Mouse (Mus musculus) cerebellum, adult 8-10 months (tissue): ENCODE measurements around the gene Sec61a1.
A peak's percentile ranks its signal among the peaks of the same experiment; 100 is the strongest.

ENCODE experiments used
- DNase-seq: peaks from one replicate; pipeline ENCODE4 v3.0.0; 2022

The Sec61a1 gene

DNA sequence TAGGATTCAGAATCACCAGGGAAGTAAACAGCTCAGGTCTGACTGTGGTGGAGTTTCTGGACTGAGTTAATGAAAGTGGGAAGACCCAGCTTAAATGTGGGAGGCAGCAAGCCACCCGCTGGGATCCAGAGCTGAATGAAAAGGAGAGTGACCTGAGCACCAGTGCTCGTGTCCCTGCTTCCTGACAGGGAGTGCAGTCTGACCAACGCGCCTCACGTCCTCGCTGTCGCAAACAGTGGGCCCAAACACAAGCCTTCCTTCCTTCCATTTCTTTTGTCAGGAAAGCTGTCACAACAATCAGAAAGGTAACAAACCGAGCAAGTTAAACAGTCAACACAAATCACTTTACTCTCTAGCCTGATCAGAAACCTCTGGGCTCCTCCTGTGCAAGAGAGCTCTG is 2.7 kb downstream of the Sec61a1 start:
- no peak for DNase-seq

DNA sequence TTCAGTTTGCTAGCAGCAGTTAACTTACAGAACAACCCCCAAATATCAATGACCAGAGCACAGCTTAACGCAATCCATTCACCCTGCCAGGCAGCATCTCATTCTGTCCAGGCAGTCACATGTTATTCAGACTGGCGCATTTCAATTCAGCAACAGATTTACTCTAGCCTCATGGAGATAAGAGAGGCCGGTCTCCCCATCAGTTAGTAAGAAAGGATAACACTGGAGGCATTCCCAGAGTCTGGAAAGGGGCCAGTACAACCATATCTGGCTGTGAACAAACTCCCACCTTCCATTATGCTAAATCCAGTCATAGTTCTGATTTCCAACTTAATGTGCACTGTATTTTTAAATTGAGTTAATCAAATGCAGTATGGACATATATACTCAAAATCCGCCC is 4.2 kb downstream of the Sec61a1 start:
- no peak for DNase-seq

DNA sequence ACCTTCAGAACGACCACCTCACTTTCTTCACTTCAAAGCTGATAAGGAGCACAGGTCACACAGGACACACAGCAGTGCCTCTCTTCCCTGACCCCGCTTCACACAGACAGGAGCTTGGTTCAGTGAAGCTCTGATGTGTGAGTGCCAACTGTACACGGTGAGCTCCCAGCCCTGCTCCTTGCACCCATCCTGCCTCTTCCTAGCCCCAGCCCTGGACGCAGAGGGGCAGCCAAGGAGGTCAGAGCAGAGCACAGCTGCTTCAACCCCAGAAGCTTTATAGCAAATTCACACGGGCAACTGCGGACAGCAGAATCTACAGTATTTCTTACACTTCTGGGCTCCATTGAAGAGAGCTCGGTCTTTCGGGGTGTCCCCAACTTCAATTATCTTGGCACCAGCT is 4.7 kb downstream of the Sec61a1 start:
- no peak for DNase-seq

DNA sequence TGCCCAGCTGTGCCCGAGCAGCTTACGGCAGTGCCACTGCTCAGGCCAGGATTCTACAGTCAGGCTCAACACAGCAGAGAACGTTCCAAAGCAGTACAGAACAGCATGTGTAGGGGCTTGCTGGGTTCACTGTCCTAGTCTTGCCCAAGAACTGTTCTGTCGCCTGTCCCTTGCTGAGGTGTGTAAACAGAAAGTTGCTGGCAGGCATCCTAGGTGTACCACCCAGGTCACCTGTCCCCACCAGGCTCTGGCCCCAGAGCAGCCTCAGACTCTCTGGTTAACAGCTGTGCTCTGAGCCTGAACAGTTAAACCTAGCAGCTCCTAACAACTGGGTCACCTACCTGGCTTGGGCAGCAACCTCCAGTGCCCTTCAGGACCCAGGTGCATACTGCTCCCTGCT is 15.7 kb downstream of the Sec61a1 start:
- no peak for DNase-seq

DNA sequence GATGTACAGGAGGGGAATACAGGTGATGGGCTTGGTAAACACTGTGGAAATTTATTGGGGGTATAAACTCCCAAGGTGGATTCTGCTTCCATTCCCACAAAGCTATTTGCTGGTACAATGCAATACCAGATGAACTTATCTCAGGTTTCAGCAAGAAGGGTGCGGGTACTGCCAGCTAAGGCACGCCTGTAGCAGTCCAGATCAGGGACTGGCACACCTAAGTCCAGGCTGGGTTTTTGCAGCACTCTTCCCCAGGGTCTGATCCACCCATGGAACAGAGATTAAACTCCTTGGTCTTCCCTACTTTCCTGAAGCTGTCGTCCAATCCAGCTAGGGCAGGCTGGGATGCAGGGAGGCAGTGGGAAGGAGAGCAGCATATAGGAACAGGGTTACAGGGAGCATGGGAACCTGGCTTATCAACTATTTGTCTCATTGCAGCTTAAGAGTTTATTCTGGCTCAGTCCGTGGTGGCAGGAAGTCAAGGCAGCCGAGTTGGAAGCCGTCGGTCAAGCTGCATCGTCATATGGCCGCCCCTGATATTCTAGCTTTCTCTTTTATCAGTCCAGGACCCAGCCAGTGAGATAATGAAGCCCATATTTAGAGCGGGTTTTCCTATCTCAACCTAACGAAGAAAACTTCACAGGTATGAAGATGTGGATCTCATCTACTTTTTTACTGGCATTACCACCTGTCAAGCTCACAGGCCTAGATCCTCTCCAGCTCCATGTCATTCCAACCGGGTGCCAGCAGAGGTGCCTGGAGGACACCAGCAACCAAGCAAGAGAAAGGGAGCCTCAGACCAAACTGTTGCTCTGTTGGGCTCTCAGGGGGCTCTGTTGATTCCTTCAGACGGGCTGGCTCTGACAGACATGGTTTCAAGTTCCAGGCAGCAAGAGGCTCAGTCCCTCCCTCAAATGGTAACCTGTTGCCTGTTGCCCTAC is 16.4 kb downstream of the Sec61a1 start:
- no peak for DNase-seq

DNA sequence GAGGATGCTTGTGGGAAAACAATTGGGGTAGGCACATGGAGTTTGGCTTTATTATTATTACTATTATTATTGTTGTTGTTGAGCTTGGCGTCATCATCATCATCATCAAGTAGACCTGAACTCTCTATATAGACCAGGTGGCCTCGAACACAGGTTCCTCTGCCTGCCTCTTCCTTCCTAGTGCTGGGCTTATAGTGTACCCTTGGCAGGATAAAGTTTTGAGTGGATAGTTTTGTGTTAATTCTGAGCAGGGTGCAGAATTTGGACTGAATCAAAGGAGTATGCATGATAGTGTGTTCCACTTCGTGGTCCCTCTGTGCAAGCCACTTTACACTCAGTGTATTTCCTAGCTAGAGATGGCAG is 18.3 kb downstream of the Sec61a1 start:
- DNase-seq: no peak

DNA sequence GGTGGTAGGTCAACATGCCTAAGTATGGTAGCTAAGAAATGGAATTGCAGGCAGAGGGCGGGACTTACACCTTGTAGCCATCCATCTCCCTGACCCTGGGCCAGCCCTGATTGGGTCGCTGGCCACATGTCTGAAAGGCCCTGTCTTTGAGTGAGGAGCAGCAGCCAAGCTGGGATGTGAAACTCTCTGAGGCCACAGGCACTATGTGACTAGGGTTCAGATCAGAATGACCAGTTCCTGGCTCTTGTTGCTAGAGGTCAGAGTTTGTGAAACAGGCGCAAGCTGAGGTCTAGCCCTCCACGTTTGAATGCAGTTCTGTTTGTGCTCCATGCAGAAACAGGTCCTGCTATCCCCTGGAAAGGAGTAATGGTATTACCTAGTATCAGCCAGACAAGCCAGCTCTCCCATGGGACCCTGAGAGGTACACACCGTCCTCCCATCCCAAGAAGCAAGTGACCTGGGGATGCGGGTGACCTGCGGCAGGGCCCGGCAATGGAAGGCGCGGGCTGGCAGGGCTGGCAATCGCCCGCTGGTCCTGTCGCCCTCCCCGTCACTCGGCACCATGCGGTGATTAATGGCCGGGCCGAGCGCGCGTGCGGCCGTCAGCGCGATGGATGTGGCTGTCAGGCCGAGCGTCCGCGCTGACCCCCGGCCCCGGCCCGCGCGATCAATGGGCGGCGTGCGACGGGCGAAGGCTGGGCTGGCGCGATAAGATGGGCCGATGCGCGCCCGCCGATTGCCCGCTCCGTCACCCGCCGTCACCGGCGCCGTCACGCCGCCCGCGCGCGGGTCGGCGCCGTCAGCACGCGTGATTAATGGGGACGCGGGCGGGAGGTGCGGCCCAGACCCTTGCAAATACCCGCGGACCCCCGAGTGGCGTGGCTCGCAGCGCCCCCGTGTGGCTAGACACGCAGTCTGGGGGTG is 19.0 kb downstream of the Sec61a1 start:
- peak; percentile 77 for DNase-seq

DNA sequence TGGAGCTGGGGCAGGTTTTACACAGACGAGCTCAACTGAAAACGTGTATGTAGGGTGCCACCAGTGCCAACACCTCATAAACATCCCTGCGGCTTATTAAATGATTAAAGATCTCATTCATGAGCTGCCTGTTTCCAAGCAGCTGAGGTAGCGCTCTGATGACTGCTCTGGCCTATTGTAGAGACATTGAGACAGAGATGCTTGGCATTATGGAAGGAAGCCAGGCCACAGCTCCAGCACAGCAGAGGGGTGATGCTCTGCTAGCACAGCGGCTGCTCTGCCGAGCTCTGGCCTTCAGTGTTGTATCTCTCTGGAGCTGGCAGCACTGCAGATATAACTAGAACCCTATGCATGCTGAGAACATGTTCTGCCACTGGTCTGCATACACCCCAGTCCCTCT is 25.0 kb downstream of the Sec61a1 start:
- DNase-seq: no peak

DNA sequence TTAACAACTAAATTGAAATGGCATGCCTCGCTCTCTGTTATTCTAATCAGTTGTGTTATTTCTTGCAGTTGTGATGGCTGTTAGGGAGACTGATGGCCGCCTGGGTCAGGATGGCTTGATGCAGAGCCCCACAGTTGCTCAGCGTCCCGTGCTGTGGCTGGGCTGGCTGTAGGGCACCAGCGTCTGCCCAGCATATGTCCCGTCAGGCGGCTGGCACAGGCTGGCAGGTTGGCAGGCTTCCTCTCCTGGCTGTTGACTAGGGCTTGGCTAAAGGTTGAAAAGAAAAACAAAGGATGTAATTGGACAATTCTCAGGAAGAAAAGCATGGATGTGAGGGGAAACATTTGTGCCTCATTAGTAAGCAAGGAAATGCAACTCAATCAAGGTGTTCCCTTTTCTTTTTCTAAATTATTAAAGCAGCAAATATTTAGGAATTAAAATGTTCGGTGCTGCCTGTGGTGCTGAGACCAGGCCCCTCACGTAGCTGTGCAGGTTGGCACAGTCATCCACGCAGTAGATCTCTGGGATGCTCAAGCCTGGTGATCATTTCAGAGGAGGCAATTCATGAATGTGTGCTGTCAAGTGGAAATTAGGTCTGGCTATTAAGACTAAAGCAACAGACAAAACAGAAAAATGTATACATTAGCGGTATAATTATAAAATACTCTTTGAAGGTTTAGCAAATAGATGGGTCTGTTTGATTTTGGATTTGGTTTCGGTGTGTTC is 27.9 kb downstream of the Sec61a1 start:
- peak; percentile 94 for DNase-seq

DNA sequence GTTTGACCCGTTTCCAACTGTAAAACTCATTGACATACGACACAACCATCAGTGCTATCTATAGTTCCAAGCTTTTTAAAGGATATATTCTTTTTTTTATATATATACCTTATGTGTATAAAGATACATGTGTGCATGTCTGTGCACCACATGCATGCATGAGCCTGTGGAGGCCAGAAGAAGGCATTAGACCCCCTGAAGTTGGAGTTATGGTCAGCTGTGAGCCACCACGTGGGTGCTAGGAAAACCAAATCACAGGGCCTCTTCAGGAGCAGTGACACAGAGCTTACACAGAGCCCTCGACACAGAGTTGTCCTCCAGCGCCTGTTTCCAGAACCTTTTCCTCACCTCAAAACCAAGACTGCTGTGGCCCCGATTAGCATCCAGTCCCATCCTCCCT is 28.9 kb downstream of the Sec61a1 start:
- DNase-seq: no peak

DNA sequence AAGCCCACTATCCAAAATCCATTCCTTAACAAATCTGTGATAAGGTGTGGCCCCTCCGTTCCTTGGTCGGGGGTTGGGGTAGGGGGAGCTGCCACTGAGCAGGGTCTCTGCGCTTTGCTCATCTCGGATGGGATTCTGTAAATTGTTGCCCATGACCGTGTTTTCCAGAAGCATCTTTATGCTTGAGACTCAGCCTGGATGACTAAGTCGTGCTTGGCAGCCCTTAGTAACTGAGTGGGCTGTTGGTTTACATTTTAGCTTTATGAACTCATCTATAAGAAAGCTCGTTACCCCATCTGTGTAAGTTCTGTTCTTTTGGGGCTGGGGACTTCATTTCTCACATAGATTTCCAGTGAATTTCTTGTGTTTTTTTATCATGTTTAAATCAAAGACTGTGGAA is 29.7 kb downstream of the Sec61a1 start:
- DNase-seq: no peak

DNA sequence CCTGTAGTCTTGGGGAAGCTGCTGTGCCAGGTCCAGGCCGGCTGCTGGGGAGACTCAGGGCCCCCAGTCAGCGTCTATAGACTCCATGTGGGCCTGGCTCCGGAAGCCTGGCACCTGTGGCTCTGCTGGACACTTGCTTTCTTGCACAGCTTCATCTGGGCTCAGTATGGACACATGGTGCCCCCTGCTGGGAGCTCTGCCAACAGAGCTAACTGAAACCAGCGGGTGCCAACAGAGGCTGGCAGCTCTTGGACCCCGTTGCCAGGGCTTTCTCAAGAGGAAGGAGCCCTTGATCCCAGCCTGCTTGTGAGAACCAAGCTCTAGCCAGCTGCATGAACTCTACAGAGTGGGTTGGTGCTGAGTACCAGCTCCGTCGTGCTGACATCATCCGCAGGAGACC is 31.8 kb downstream of the Sec61a1 start:
- DNase-seq: peak; percentile 60

DNA sequence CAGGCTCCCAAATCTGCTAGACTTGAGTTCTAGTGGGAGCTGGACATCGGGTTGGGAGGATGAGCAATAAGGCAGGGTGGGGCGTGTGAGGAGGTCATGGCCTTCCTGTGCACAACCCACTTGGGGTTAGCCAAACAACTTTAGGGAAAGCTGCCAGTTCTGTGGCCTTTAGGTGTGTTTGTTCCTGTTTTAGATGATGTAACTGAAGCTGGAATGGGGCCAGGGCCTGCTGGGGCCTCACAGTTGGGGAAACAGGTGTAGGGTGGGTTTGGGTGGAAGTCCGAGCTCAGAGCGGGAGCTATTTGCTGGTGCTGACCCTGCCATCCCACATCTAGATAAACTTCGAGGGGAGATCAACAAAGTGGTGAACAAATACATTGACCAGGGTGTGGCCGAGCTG is 33.3 kb downstream of the Sec61a1 start:
- DNase-seq: no peak

DNA sequence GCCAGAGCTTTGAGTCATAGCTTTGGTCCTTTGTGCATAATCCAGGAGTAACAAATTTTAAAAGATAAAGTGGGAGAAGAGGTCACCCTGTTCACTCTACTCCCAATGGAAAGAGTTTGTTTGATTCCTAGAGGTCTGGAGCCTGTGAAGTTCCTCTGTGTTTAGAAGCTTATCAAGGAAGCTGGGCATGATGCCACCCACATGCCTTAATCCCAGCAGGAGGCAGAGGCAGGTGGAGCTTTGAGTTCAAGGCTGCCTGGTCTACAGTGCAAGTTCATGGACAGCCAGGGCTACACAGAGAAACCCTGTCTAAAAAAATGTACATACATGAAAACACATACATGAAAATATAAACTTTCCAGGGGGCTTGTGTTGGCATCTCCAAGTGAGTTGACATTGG is 34.8 kb downstream of the Sec61a1 start:
- no peak for DNase-seq

DNA sequence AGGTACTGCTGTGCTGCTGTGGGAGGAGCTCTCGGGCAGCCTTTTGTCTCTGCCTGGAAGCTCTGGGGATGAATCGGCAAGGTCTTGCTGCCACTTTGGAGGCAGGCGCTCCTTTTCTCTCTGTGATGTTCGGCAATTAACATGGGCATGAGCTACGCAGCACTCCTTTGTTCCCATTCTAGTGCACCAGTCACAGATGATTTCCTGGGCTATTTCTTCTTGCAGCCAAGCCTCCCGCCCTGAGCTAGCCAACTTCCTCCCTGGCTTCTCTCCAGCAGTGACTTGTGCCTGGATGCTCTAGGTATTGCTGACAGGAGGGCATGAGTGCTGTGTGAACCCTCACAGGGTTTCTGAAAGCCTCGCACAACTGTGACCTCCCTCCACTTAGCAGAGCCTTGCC is 35.6 kb downstream of the Sec61a1 start:
- DNase-seq: peak; percentile 77

DNA sequence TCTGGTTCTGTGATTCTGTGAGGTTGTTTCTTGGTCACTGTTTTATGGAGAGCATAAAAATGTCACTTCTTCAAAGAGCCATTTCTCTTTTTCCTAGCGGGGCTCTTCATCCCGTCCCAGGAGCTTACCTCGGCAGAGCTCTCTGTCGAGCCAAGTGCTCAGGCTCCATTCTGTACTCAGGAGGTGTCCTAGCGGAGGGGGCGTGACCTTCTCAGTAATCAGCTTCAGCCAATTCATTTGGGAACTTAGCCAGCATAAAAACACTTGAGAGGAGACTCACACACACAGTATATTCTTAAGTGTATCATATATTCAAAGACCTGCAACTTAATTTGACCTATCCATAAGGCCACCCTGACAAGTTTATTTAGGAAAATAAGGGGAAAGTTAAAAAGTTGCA is 38.3 kb downstream of the Sec61a1 start:
- no peak for DNase-seq

DNA sequence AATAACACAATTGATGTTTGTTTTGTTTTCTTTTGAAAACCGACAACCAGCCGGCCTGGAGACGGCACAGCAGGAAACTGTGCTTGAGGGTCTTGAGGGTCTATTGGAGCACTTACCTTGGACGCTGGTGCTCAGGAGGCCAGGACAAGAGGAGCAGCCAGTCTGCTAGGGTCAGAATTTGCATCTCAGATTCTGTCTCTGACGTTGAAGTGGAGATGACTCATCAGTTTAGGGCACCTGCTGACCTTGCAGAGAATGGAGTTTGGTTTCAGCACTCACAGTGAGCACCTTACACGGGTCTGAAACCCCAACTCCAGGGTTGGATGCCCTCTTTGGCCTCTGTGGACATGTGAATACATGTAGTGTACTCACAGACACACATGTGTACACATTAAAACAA is 48.8 kb downstream of the Sec61a1 start:
- DNase-seq: no peak

DNA sequence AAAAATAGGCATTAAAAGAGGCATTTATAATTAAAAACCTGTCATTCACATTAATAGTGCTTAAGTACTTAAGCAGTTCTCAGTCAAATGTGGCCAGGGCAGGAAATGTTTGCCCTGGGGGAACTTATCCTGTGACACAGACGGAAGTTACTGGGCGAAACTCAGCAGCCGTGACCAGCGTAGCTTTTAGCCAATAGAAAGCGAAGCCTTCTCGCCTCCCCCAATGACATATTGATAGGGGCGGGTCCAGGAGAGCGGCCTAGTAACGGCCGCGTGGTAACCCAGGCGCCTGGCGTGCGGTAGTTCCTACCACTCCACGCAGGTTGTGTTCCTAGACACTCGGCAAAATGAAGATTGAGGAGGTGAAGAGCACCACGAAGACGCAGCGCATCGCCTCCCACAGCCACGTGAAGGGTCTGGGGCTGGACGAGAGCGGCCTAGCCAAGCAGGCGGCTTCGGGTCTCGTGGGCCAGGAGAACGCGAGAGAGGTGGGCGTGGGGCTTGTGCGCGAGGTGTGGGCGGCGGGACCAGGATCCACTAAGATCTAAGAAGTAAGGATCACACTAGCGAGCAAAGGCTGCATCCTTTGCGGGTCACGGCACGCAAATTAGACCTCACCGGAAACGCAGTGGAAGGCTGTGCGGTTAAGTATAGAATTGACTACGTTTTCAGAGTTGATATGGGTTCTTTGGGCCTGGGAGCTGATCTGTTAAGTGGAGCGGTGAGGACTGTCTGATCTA is 53.4 kb downstream of the Sec61a1 start, which contains the start of gene Ruvbl1:
TSS of gene Ruvbl1 (plus strand) at position 229 of the 740 bp plus-strand sequence.
- DNase-seq: peak; percentile 90

DNA sequence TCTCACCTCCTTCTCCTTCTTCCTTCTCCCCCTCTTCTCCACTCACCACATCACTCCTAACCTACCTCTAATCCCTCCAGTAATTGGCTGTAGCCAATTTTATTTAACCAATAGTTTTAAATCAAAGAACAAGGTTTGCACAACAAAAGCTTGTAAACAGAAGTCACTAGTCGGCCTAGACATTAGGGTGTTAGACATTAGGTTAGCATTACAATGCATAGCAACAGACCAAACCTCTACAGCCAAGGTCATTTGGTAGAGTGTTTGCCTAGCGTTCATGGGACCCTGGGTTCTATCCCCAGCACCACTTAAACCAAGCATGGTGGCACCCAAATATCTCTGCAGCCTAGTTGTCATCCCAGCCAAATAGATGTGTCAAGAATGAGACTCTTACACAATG is 64.2 kb downstream of the Sec61a1 start:
- DNase-seq: no peak
